Mouse (Mus musculus) gastrocnemius, adult 2 months (tissue): Measurements from ENCODE around the gene Nt5c2. TPM values are rescaled to one million over a fixed set of nuclear protein-coding genes. Genes with fewer than 3 reads are reported as not detected.

Experiments used
- DNase-seq: peaks from one replicate; pipeline ENCODE4 v3.0.0; 2022
- H3K27ac ChIP-seq: fragments of 200-600 bp; 2 replicates; pipeline ENCODE4 v1.8.1; 2022; ENCODE audit warnings: mild to moderate bottlenecking
- H3K4me3 ChIP-seq: fragments of 200-600 bp; 2 replicates; pipeline ENCODE4 v1.8.1; 2022; ENCODE audit warnings: mild to moderate bottlenecking, moderate library complexity
- CTCF ChIP-seq: fragments of 200-600 bp; IDR thresholded peaks from 2 replicates; pipeline ENCODE4 v1.8.1; 2022; ENCODE audit warnings: antibody characterized with exemption, mild to moderate bottlenecking, moderate library complexity
- intact Hi-C: fragments of 180-260 bp; cut with DNase I; formaldehyde crosslinking; loops from one replicate; pipeline ENCODE4 v1.15.1; 2025
- total RNA-seq, 2 experiments: library from RNA; stranded (reverse); gene quantifications; 2 replicates each; pipeline ENCODE4 v1.2.3; 2021

The Nt5c2 gene
- total RNA-seq, 2 experiments from 2014 or later, result 9.5 to 18.2 TPM

DNA sequence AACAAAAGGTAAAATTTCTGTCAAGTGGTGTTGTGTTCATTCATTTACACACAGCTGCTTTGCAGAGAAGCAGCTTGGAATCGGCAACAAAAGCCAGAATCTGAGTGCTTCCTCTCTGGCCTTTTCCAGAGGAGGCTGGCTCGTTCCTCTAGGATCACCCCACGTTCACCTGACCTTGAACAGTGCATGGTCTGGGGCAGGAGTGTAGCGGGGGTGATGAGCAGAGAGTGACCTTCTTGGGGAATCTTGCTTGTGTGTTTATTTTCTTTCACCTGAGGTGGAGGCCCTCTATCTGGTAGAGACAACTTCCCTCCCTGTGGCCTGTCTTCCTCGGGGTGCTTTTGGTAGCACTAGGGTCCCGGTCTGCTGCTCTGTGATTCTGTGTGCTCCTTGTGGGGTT is 158.7 kb downstream of the Nt5c2 start:
- intact Hi-C loops, result no loop called here

DNA sequence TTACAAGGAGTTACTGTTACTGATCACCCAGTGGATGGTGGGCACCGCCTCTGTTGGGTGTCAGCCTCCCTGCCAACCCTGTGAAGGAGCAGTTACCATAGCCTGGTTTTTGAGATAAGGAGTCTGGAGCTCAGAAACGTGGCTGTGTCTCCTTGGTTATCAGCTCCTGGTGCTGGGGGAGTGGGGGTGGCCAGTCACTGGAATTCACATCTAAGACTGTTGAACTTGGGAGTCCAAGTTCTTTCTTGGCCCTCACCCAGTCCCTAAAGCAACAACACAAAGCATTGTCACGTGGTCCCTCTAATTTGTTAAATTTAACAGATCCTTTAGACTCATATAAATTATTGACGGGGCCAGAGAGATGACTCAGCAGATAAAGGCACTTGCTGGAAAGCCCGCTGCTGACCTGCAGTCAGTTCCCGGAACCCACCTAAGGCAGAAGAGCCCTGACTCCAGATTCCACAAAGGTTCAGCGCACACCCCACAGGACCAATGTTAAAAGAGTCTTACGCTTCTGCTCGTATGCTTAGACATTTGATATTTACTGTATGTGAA is 165.4 kb downstream of the Nt5c2 start:
- no peak overlapping the region for H3K4me3 ChIP-seq
- no peak for DNase-seq
- H3K27ac ChIP-seq, result 0 out of 2 replicates have a peak overlapping the region, but pooled peaks have one; percentile 31
- no peak for TF ChIP-seq CTCF
- intact Hi-C loops, result no loop called here

More for the DNA sequence above, 158.7 kb downstream of the Nt5c2 start:
- Histone ChIP-seq H3K27ac (no peak overlapping the region), H3K4me3 (no peak overlapping the region)
- no peak for DNase-seq
- TF ChIP-seq CTCF, result no peak

DNA sequence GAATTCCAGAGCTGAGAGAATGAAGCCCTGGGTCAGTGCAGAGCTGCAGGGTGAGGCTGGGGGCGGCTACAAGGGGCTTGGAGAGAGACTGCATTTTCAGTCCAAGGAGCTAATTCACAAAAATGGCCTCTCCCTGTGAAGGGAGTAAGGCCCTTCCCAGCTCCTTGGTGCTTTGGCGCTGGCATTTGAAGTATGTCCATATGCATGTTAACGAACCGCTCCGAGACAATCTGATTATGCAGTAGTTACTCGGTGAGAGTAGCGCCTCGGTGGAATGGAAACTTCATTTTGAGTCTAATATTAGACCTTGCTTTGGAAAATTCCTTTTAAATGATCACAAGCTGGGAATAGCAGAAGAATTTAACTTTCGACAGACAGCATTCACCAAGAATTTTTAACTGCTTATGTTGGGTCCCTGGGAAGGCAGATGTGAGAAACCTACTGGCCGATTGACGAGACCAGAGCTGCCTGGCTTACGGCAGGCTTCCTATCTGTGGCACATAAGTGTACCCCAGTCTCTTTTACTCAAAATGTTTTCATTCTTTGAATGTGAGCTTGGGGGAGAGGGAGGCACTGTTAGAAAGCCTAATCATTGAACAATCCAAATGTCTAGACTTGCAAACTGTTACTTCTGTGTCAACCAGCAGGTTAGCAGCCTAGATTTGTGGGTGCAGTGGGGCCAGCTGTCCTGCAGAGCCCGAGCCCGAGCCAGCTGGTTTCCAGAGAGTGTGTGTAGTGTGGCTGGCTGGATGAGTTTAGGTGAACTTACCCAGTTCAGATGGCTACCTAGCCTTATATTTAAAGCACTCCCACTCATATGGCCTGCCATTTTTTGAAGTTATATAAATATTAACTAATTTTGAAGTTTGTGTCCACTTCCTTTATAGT is 166.3 kb downstream of the Nt5c2 start:
- intact Hi-C loops, result no loop called here
- TF ChIP-seq CTCF, result no peak
- Histone ChIP-seq H3K27ac (peak overlapping the region; percentile 67), H3K4me3 (no peak overlapping the region; the same call in 1 of the 2 replicates)
- DNase-seq, result no peak

DNA sequence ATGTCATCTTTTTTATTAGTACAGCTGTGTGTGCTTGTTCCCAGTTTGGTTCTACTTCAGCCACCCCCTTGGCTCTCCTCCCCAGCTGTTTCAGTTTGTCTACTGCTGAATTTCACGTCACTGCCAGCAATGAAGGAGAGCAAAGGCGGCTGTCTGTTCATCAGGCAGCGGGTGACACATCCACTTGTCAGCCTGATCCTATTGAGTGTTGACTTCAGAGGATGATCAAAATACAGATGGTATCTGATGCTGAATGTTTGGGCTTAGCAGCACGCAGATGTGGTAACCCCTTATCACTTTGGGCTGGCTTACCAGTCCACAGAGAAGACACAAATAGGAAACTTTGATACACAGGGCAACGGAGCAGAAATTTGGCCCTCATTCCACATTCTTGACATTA is 168.5 kb downstream of the Nt5c2 start:
- Histone ChIP-seq H3K4me3 (no peak overlapping the region), H3K27ac (peak overlapping the region; percentile 48)
- DNase-seq, result no peak
- intact Hi-C loops, result no loop called here
- no peak for TF ChIP-seq CTCF

DNA sequence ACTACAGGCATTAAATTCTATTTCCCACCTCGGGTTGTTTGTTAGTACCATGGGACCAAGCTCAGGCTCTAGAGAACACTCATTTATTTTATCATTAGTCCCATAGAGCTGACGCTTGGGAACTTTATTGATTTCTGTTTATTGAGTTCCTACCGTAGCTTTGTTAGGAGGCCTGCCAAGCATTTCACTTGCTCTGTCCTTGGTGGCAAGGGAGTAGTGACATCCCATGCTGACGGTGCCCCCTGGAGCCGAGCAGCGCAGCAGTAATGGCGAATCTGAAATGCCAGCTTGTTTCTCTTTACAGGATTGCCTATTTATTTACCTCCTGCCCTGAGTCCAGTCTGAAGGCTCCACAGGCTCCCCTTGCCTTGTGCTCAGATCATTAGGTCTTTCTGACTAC is 168.9 kb downstream of the Nt5c2 start:
- DNase-seq, result no peak
- TF ChIP-seq CTCF, result no peak
- H3K4me3 ChIP-seq, result no peak overlapping the region
- intact Hi-C loops, result no loop called here
- H3K27ac ChIP-seq, result peak overlapping the region; percentile 48

DNA sequence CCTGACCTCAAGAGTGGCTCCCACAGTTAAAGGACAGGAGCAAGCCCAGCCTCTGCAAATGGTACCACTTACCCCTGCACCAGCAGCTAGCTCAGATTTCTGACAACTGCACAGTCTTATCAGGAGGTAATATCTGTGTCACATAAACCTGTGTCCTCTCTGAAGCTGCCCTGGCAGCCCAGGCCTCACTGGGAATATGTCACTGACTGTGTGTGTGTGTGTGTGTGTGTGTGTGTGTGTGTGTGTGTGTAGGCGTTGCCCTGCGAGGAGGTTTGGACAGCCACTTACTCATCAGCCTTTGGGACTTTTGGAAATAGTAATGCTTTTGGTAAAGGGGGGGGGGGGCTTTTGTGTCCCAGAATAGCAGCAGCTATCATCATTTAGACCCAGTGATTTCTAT is 171.9 kb downstream of the Nt5c2 start:
- TF ChIP-seq CTCF, result no peak
- DNase-seq, result no peak

DNA sequence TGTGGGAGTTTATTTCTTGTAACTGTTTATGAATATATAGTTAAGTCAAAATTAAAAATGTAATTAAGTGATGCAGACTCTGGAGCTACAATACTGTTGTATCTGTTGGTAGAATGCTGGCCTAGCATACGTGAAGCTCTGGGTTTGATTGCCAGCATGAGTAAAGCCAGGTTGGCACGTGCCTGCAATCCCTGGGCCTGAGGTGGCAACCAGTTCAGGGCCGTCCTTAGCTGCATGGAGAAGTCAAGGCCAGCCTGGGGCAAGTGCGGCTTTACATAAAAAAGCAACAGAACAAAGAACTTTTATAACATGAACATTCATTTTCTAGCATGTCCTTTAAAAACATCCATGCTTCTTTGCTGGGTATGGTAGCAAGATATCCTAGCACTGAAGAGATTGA is 173.9 kb downstream of the Nt5c2 start:
- Histone ChIP-seq H3K4me3 (no peak overlapping the region), H3K27ac (no peak overlapping the region)
- intact Hi-C loops, result no loop called here
- DNase-seq, result no peak
- TF ChIP-seq CTCF, result no peak

More for the DNA sequence above, 171.9 kb downstream of the Nt5c2 start:
- intact Hi-C loops, result no loop called here
- Histone ChIP-seq H3K27ac (peak overlapping the region; percentile 28), H3K4me3 (no peak overlapping the region)

DNA sequence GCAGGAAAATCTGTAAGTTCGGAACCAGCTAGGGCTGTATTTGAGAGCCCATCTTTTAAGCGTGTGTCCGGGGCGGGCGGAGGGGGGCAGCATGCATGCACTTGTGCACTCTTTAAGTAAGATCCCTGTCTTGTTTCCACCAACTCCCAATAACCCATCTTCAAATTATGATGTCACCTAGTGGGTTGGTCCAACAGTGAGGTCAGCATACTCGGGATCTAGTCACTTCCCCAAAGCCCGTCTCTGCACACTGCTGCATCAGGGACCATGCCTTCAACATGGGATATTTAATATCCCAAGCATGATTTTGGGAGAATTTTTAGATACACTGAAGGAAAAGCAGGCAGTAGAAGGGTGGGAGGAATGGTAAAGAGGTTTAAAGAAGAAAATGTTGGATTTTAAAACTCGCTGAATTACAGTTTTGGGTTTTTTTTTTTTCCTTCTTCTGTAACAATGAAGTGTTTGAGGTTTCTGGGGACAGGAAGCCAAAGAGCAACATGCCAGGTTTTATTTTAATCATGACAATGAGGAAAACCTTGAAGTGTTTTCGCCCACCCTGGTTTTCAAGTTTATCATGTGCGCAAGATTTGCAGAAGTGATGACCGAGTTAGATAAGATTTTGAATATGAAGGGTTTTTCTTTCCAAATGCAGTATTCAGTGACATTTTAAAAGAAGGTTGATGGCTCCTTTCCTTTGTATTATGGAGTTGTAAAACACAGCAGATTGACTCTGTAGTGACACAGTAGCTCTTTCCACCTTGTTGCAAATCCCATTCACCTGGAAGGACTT is 177.5 kb downstream of the Nt5c2 start:
- intact Hi-C loops, result no loop called here
- no peak for DNase-seq
- no peak overlapping the region for H3K27ac ChIP-seq
- no peak for TF ChIP-seq CTCF
- H3K4me3 ChIP-seq, result no peak overlapping the region

DNA sequence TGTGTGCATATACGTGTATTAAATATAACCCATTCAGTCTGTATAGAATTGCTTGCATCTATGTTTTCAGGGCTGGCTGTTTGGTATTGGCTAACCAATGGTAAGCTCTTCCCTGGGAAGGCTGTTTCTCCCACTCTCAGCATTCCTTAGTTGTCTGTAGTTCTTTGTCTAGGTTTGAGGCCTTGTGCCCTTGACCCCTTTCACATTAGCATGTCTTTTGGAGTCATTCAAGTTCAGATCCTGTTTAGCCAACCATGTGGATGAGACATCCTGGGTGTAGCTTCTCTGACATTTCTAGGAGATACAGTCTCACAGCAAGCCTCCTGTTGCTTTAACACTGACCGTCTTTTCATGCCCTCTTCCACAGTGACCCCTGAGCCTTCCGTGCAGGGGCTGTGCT is 178.9 kb downstream of the Nt5c2 start:
- H3K4me3 ChIP-seq, result no peak overlapping the region
- intact Hi-C loops, result no loop called here
- TF ChIP-seq CTCF, result no peak
- no peak overlapping the region for H3K27ac ChIP-seq
- DNase-seq, result no peak

DNA sequence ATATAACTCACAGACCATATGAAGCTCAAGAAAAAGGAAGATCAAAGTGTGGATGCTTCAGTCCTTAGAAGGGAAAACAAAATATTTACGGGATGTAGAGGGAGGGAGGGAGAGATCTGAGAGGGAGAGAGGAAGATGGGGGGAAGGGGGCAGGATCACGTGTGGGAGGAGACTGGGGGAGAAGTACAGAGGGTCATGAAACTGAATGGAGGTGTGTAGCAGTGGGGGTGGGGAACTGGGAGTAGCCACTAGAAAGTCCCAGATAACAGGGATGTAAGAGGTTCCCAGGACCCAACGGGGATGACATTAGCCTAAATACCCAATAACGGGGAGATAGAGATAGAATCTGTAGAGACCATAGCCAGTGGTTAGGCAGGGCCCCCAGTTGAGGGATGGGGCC is 179.6 kb downstream of the Nt5c2 start:
- no peak for DNase-seq
- Histone ChIP-seq H3K4me3 (no peak overlapping the region), H3K27ac (no peak overlapping the region)
- intact Hi-C loops, result no loop called here
- TF ChIP-seq CTCF, result no peak

DNA sequence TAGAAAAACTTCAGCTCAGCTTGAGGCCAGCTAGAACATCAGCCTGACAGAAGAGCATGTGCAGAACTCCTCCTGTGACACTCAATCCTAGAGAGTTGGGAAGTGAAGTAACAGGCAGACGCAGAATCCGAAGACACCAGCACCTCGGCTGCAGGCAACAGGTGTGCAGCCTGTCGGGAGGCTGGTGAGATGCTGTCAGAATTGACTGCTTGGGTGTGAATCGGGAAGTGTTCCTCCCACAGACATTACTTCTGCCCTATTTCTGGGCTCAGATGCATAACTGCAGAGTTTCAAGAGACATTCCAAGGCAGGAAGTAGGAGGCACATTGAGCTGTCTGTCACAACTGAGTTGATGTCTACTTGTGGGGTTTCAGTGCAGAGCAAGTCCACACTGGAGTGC is 180.7 kb downstream of the Nt5c2 start:
- TF ChIP-seq CTCF, result no peak
- H3K27ac ChIP-seq, result no peak overlapping the region
- no peak overlapping the region for H3K4me3 ChIP-seq
- DNase-seq, result no peak
- intact Hi-C loops, result no loop called here

Other genes with a start within 250 kb of the Nt5c2 start
- not detected for gene Ina, start 455 bp downstream of the Nt5c2 start, total RNA-seq
- gene Pcgf6, start 35.8 kb upstream of the Nt5c2 start, total RNA-seq, result 1 to 10 TPM; 4.7 to 5.3 TPM
- gene Taf5, start 52.6 kb upstream of the Nt5c2 start, total RNA-seq, result 1 to 10 TPM; 2.5 to 3.3 TPM
- gene Usmg5, start 75.5 kb upstream of the Nt5c2 start, total RNA-seq, result 1,000 to 10,000 TPM; 1,097 to 1,442 TPM
- 1 to 10 TPM; 8.0 to 8.6 TPM for gene Pdcd11, start 75.6 kb upstream of the Nt5c2 start, total RNA-seq
- 1 to 10 TPM; 1.6 to 2.3 TPM for gene Calhm2, start 123.1 kb upstream of the Nt5c2 start, total RNA-seq
- gene Calhm1, start 129.1 kb upstream of the Nt5c2 start, total RNA-seq, result not detected
- gene Calhm3, start 142.6 kb upstream of the Nt5c2 start, total RNA-seq, result not detected
- 100 to 1,000 TPM; 124 to 133 TPM for gene Neurl1a, start 163.7 kb upstream of the Nt5c2 start, total RNA-seq